Mouse (Mus musculus): ENCODE data around the gene Ncf2.

Gene Ncf2

DNA sequence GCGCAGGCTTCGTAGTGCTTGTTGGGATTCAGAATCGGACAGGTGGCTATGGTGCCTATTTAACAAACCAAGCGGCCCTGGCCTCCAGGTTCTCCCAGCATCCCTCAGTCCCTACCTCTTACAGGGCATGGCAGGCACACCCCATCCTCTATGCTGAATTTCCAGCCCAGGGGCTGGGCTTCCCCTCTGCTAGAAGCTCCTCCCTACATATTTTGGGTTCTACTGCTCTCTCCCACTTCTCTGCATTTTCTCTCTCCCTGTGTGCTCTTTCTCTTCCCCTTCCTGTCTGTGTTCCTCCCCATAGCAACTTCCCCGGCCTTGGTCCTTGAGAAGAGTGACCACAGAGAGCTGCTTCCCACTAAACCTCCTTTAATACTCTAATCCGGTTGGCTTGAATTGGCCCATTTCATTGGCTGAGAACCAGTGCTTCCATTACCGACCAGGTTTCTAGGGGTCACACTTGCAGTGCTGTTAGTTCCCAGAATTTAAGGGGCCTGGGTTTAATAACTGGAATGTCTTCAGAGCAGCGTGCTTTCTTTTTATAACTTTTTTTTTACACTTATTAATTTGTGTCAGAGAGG lies 3.2 kb upstream of the Ncf2 start:
- DNase-seq (ENCODE audit: low spot score): no peak

DNA sequence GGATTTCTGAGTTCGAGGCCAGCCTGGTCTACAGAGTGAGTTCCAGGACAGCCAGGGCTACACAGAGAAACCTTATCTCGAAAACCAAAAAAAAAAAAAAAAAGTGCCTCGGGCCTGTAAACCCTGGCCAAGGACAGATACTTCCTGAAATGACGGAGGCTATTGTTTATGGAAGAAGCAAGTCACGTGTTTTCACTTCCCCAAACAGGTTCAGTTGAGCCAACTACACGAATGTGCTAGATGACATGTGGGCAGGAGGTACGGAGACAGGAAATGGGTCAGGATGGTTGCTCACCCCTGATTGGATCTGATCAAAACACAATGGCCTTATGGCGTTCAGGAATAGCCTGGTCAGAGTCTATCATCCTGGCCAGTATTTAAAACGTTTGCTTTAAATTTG lies 1.9 kb upstream of the Ncf2 start:
- no peak for DNase-seq (ENCODE audit: low spot score)

DNA sequence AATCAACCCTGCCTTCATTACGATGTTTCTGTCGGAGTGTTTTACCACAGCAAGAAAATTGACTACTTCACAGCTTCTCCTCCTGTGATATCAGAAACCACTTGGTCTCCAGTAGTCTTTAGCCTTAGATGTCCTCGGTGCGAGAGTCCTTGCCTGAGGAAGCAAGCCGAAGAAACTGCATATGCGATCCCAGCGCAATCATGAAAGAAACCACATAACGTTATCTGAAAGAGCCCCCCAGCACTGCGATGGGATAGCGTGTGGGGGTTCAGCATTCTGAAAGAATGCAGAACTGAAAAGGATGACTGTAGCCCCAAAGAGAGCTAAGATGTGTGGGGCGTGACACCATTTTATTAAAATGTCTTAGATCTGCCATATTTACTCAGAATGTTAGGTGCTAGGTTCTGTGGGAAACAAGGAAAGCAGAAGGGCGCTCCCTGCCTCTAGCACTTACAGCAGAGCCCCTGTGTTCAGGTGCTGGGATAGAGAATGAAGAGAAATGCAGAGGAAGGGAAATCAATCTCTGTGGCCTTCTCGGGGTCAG lies 711 bp downstream of the Ncf2 start:
- DNase-seq (ENCODE audit: low spot score): no peak

DNA sequence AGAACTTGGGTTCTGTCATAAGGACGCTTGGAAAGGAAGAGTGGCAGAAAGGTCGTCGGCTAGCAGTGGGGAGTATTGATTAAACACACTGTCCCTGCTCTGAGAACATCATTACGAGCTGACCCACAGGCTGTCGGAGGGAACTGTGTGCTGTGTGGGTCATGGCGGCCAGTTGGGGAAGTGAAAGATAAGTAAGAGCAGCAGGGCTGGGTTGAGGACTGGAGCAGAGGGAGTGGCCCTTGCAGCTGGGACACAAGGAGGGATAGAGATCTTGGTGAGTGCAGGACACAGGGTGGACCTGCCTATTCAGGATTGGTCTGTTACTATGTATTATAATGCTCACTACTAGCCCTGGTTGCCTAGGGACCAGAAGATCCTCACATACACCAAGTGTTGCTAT lies 4.9 kb downstream of the Ncf2 start:
- DNase-seq (ENCODE audit: low spot score): no peak

DNA sequence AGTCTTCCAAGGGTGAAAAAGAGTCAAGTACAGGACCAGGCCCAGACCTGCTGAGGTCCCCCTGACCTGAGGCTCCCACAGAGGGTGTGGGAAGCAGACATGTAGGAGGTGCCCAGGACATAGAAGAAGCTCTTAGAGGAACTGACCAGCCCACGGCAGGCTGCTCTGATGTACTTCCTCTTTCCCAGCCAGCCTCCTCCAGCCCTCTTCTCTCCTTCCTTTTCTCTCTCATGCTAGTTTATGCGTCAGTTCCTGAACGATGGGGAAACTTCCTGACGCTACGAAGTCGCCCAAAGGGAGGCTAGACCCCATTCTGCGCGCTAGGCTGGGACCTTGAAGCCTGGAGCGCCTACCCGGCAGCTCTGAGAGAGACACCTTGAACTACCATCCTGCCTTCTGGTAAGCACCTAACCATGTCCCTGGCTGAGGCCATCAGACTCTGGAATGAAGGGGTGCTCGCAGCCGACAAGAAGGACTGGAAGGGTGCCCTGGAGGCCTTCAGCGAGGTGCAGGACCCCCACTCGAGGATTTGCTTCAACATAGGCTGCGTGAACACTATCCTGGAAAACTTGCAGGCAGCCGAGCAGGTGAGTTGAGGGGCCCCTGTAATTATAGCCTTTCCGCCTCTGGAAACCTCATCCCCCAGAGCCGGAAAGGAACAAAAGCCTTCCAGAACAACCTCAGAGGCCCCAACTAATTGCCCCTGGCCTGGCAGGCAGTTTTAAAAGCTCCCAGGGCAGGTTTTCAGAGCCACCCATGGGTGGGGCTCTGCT lies 7.8 kb downstream of the Ncf2 start:
- DNase-seq (ENCODE audit: low spot score): no peak

DNA sequence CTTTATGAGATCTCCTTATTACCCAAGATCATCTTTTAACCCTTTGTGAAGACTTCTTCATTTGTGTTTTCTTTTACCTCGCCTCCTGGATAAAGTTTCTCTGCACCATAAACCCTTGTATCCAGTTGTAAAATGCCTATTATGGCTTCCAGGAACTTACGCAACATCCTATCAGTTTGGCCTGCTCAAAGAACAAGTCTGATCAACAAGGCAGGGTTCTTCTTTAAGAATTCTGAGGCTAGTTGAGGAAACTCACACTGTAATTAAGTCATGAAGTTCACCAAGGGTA lies 8.3 kb downstream of the Ncf2 start:
- no peak for DNase-seq (ENCODE audit: low spot score)

DNA sequence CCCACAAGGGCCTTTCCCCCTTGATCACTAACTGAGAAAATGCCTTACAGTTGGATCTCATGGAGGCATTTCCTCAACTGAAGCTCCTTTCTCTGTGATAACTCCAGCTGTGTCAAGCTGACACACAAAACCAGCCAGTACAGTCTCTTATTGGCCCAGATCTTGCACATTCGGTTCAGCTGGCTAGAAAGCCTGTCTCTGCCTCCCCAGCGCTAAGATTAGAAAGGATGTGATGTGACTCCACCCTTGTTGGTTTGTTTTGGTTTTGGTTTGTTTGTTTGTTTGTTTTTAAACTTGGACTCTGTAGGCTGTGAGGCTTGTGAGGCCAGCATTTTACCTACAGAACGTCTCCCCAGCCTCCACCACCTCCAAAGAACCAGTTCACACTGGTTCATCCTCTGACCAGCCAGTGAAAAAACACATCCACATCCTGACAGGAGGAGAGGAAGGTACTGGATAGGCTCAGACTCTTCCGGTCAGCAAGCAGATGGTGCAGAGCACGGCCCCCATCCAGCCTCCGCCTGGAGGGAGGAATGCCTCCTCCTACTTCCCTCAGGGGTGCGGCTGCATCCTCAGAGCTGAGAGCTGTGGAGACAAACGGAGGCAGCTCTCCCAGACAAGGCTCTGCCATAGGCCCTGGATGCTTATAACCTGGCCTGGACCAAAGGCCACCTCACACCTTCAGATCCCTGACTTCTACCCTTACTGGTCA lies 9.7 kb downstream of the Ncf2 start:
- no peak for DNase-seq (ENCODE audit: low spot score)

DNA sequence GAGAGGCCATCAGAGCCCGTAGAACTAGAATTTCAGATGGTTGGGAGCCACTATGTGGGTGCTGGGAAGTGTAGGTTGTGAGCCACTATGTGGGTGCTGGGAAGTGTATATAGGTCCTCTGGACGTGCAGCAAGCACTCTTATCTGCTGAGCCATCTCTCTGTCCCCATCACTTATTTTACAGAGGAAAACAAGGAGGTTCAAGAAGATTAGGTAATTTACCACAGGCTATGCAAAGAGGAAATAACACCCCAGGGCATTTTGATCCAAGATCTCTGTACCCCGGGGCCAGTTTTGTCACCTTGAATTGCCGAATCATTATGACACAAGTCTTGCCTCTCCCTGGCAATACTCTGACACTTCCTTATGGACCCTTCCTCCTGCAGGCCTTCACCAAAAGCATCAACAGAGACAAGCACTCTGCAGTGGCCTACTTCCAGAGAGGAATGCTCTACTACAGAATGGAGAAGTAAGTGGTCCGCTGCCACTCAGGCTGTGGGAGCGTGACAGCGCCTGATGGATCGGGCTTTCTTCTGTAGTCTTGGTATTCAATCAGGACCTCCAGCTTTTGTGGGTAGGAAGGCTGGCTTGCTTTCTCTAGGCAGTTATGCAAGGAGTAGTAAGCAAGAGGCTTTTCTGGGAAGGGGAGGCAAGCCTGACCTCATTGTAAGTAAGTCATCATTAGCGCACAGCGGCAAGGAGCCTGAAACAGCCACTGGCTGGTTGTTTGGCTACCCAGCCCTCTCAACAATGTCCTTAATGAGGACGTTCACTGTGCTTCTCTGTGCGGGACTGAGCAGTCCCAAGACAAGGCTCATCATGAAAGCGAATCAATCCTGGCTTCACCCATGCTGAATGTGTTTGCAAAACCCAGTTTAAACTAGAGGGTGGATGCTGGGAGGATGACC lies 10.8 kb downstream of the Ncf2 start:
- DNase-seq (ENCODE audit: low spot score): no peak

DNA sequence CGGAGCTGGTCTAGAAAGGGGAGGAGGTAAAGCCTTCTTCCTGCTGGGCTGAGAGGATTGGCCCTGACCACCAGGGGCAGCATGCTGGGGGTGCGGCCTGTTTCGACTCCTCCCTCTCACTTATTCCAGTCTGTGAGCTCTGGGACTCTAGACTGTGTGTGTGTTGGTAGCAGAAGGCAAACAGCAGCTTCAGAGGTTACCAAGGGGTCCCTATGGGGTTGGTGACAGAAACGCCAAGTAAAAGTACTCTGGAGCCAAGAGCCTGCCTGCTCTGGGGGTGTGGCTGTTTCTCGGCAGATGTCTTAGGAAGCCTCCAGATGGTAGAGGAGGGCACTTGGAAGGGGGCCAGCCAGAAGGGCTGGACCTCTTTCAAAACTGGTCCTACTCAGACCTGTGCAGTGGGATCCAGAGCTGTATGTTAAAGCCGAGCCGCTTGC lies 15.3 kb downstream of the Ncf2 start:
- no peak for DNase-seq (ENCODE audit: low spot score)

DNA sequence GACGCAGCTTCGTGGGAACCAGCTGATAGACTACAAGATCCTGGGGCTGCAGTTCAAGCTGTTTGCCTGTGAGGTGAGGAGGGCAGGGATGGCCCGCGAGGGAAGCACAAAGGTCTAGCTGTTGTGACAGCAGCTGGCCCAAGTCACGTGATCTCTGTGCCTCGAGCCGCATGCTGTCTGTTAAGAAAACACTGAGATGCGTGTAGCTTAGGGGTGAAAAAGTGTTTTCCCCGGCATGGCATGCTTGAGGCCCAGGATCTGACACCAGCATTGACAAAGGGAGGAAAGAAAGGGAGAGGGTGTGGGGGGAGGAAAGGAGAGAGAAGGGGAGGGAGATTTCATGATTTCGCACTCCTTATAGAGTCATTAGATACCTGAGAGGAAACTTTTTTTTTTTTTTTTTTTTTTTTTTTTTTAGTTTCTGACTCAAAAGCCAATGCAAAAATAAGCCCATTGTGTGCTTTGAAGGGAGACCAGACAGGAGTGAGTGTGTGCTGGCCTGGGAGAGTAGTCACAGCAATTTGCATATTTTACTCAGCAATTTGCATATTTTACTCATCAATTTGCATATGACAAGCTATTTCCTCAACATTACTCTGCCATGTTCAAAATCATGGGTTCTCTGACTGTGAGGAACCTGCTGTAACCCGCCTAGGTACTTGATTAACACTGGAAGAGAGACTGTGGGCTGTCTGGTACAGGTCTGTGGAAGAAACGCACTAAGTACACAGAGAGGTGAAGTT lies 17.2 kb downstream of the Ncf2 start:
- no peak for DNase-seq (ENCODE audit: low spot score)

DNA sequence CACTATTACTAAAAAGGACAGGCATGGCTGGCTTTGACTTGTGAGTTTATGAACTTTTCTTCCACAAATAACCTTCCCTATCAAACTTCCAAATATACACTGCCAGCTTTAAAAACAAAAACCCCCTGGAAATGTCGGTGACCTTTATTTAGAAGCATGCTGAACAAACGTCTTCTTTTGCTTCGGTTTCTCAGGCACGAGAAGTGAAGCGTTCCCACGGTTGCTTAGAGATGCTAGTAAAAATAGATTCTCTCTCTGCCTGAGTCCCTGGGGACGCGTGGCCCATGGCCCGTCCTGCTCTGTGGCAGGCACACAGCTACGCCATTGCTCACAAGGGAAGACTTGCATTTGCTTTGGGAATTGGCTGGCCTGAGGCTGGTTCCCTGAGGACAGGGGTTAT lies 17.8 kb downstream of the Ncf2 start:
- no peak for DNase-seq (ENCODE audit: low spot score)

DNA sequence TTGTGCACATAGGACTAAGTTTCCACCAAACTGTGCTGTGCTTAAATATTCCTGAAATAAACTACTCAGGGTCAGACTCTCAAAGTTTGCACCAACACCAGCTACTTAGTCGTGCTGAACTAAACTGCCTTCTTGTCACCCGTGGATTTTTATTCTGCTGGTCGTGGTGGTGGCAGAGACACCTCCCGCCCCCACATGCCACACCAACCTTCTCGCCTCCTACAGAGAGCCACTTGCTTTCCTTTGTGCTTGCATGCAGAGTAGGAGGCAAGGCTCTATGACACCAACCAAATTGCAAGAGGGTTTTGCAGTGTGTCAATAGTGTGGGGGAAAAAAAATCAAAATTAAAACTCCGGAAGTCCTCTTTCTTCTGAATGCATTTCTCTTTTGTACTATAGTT lies 19.6 kb downstream of the Ncf2 start:
- no peak for DNase-seq (ENCODE audit: low spot score)

DNA sequence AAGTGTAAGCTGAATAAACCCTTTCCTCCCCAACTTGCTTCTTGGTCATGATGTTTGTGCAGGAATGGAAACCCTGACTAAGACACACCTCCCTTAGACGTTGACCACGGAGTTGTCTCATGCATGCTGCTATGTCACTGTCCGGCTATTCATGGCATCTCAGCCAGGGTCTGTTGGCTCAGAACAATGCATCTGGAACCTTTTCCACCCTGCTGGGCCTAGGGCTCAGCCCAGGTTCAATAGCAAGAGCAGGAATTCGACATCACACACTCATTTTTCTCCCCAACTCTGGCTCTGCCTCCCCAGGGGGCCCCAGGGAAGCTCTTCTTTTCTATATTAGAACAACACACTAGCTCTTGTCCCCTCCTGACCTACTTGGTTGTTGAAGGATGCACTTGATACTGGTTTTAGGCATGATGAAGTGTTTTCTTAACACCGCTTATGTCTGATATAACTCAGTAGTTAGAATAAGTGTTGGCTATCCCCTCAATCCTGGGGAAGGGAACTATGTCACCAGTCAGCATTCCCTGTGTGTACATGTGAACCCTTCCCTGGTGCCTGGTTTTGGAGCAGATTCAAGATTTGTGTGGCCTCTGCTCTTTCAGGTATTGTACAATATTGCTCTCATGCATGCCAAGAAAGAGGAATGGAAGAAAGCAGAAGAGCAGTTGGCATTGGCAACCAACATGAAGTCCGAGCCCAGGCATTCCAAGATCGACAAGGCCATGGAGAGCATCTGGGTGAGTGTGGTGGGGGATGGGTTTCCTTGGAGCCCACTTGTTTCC lies 21.1 kb downstream of the Ncf2 start:
- DNase-seq (ENCODE audit: low spot score): no peak

DNA sequence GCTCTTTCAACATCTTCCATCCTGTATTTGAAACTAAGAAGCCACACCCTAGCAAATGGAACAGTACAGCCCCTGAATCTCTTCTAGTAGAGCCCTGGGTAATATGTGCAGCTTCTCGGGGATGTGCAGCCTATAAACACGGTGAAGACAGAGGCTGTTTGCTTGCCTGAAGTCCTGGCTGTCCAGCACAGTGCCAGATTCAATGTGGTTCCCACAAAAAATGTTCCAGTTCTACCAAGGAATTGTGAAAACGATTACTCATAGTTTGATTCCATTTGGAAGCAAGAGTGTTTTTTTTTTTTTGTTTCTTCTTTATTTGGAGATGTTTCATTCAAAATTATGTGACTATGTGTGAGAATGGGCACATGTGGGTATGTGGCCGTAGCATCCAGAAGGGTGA lies 21.8 kb downstream of the Ncf2 start:
- DNase-seq (ENCODE audit: low spot score): no peak

DNA sequence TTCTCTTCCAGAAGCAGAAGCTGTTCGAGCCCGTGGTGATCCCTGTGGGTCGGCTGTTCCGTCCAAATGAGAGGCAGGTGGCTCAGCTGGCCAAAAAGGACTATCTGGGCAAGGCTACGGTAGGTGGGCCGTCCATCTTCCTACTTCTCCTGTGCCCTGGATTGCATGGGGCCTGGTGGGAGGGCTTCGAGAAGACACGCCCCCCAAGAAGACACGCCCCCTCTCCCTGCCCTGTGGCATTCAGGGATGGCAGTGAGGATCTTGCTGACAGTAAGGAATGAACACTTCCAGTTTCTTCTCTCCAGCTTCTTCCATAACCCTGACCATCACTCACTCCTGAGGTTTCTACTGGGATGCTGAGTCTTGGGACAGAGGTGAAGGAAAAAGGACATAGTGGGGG lies 24.2 kb downstream of the Ncf2 start:
- DNase-seq (ENCODE audit: low spot score): no peak

DNA sequence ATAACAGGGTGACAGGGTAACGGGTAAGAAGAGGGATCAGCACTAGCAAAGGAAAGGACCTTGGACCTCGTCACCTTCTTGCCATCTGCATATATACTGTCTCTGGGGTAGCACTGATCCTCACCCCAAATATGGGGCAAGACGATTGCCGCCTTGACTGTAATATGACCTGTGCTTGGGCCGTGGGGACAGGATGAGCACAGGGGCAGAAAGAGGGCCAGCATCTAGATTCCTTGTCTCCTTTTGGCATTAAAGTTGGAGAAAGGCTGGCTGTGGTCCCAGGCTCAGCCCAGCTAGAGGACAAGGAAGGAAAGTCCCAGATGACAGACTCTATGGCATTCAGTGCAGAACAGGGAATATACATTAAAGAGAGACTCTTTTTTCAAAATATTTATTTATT lies 26.5 kb downstream of the Ncf2 start:
- DNase-seq (ENCODE audit: low spot score): no peak

DNA sequence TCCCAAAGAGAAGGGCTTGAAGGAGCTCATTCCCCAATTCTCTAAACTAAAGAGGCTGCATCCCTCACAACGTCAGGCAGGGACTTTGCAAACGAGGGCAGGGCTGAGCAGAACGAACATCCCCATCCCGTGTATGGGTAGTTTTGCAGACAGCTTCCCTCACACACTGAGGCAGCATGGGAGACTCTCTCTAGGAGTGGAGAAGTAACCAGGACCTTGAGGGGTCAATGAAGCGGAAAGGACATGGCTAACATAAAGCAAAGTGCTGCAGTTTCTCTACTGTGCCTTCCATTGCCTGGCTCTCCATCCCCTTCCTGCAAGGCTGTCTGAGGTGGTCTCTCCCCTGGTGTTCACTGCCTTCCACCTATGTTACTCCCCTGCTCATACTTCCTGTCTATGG lies 28.2 kb downstream of the Ncf2 start:
- DNase-seq (ENCODE audit: low spot score): no peak

DNA sequence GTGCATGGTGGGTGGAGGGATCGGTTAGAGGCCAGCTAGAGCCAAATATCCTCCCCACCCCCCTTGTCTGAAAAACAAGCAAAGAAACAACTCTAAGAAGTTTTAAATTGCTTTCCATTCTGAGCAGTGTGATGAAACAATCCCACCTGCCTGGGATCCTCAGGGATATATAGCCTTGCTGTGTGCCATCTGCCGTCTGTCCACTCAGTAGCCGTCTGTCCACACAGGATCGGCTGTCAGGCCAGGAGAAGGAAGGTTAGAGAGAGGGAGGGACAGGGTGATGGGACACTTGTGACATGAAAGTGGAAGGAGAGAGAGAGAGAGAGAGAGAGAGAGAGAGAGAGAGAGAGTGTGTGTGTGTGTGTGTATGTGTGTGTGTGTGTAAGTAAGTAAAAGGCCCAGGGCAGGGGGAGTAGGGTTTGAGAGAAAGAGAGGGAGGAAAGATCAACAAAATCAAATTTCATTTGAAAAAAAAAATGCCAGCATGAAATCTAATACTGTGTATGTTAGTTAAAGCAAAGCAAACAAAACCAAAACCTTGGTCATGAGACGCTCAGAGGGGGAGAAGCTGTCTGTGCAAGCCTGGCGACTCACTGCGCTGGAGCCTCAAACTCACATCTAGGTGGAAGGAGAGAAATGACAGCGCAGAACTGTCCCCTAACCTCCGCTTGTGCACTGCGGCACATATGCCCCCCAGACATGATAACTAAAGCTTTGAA lies 28.8 kb downstream of the Ncf2 start:
- no peak for DNase-seq (ENCODE audit: low spot score)

DNA sequence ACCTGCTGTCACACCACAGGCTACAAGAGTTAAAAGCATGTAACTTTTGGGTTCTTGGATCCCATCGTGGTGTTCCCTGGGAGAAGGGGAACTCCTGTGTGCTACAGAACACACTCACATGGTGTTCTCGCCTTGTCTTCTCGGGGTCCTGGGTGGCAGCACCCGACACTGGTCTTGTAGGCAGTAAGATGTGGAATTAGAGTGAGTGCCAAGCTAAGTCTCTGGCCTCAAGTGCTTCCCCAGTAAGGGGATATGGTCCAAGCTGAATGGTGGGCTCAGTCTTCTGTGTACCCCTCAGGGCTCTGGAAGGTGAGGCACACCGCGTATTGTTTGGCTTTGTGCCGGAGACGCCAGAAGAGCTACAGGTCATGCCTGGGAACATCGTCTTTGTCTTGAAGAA lies 30.1 kb downstream of the Ncf2 start:
- DNase-seq (ENCODE audit: low spot score): no peak

DNA sequence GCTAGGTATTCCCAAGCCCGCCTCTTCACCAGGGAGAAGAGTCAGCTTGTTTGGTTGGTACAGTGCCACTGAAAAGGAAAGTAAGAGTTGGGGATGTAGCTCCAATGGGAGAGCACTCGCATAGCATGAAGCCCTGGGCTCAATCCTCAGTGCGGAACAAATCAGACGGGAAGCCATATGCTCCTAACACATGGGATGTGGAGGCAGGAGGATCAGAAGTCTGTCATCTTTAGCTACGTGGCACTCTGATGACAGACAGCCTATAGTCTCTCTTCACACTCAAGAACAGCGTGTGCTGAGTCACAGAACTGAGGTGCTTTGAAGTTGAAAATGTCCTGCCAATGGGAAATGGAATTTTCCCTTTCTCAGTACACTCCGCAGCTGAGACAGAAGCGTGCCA lies 31.0 kb downstream of the Ncf2 start:
- DNase-seq (ENCODE audit: low spot score): no peak

Data from urinary bladder, postnatal 10 days (tissue).